Mouse (Mus musculus) heart, postnatal 4 days (tissue): ENCODE results near the gene Clptm1l. TPM values are rescaled to one million over a fixed set of nuclear protein-coding genes. Genes with fewer than 3 reads are reported as not detected.

Experiments
- DNase-seq: peaks from one replicate; pipeline ENCODE4 v3.0.0; 2021
- total RNA-seq, 2 experiments: library from RNA; stranded (reverse); gene quantifications; 2 replicates each; pipeline ENCODE4 v1.2.3; 2021

Gene Clptm1l
- total RNA-seq, 2 experiments from 2014 or later, result 83.5 to 85.8 TPM

DNA sequence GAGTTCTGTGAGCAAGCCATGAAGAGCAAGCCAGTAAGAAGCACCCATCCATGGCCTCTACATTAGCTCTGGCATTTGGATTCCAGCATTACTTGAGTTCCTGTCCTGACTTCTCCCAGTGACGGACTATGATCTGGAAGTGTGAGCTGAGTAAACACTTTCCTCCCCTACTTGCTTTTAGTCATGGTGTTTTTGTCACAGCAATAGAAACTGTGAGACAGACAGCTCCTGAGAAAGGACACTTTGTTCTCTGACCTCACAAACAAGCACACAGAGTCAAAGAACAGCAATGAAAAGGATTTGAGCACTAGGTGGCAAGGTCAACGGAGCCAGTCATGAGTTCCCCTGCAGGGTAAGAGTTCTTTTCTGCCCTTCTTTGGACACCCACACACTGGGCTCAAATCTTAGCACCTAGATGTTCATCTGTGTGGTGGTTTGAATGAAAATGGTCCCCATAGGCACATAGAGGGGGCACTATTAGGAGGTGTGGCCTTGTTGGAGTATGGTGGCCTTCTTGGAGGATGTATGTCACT lies 56.4 kb downstream of the Clptm1l start:
- no peak for DNase-seq

Other genes starting within 250 kb of the Clptm1l start
- gene Lpcat1, start 136.8 kb upstream of the Clptm1l start, total RNA-seq, result 10 to 100 TPM; 12.7 to 14.2 TPM
- not detected for gene Slc6a3, start 67.3 kb upstream of the Clptm1l start, total RNA-seq
- gene Tert, start 22.9 kb downstream of the Clptm1l start, total RNA-seq, result under 1 TPM; 0.56 to 0.60 TPM
- gene Slc6a18, start 74.0 kb downstream of the Clptm1l start, total RNA-seq, result not detected
- not detected for gene Slc6a19, start 100.9 kb downstream of the Clptm1l start, total RNA-seq
- gene Slc12a7, start 129.1 kb downstream of the Clptm1l start, total RNA-seq, result 100 to 1,000 TPM; 145 to 150 TPM
- 1 to 10 TPM; 9.2 to 9.7 TPM for gene Nkd2, start 243.6 kb downstream of the Clptm1l start, total RNA-seq